Mouse (Mus musculus) hindbrain, embryonic 14.5 days (tissue): ENCODE measurements around the gene Sema4a. TPM values are rescaled to one million over a fixed set of nuclear protein-coding genes. Genes with fewer than 3 reads are reported as not detected.

ENCODE experiments used
- ATAC-seq: fragments of 200-750 bp; cut with Nextera tagmentation; 2 replicates; pipeline ENCODE4 v1.8.0; 2017; ENCODE audit warnings: moderate number of reproducible peaks, mild to moderate bottlenecking, moderate TSS enrichment, moderate library complexity; ENCODE audit not compliant: low FRiP score
- DNase-seq: peaks from one replicate; pipeline ENCODE4 v3.0.0-alpha.2; 2015; ENCODE audit warnings: low spot score
- H3K27ac ChIP-seq: fragments of 300-500 bp; sonication (generic); 2 replicates; pipeline ENCODE4 v1.5.1; 2014; ENCODE audit warnings: mild to moderate bottlenecking, moderate library complexity
- H3K27me3 ChIP-seq: fragments of 300-500 bp; sonication (generic); 2 replicates; pipeline ENCODE4 v1.6.1; 2014; ENCODE audit warnings: mild to moderate bottlenecking, low read length, mixed read lengths; ENCODE audit not compliant: control insufficient read depth, insufficient read depth
- H3K36me3 ChIP-seq: fragments of 300-500 bp; sonication (generic); replicated peaks from 2 replicates; pipeline ENCODE4 v1.6.1; 2014; ENCODE audit not compliant: control insufficient read depth, insufficient read depth
- H3K4me1 ChIP-seq: fragments of 300-500 bp; sonication (generic); replicated peaks from 2 replicates; pipeline ENCODE4 v1.6.1; 2014; ENCODE audit warnings: antibody characterized with exemption, low read length, mixed read lengths; ENCODE audit not compliant: control insufficient read depth, insufficient read depth
- H3K4me2 ChIP-seq: fragments of 300-500 bp; sonication (generic); replicated peaks from 2 replicates; pipeline ENCODE4 v1.6.1; 2014; ENCODE audit warnings: mild to moderate bottlenecking, moderate library complexity
- H3K4me3 ChIP-seq: fragments of 300-500 bp; sonication (generic); replicated peaks from 2 replicates; pipeline ENCODE4 v1.5.1; 2014; ENCODE audit warnings: mild to moderate bottlenecking, low read length
- H3K9ac ChIP-seq: fragments of 300-500 bp; sonication (generic); 2 replicates; pipeline ENCODE4 v1.6.1; 2014
- H3K9me3 ChIP-seq: fragments of 300-500 bp; sonication (generic); 2 replicates; pipeline ENCODE4 v1.6.1; 2016; ENCODE audit warnings: low read length; ENCODE audit not compliant: control insufficient read depth
- WGBS: fragments of 180-500 bp; shearing (Covaris S2); extraction: QIAGEN DNeasy Blood & Tissue Kit; methylation state at CpG from one replicate; pipeline ENCODE4 v1.1.7; 2014; 5-methylcytosine and 5-hydroxymethylcytosine counted together
- polyA plus RNA-seq: library from polyadenylated mRNA; unstranded; fragments of >200 nt; fragmentation: Nextera tagmentation; extraction: Ambion mirVana; gene quantifications from 2 replicates; pipeline ENCODE4 v1.2.1, GENCODE M21; 2014

Gene Sema4a
- 21.5 and 22.9 TPM in 2 replicates for polyA plus RNA-seq

- Histone ChIP-seq H3K36me3 (no peaks in the 10 kb centered on the region), H3K27me3 (no peaks in the 10 kb centered on the region), H3K9ac (no peak within 1 kb of the TSS), H3K9me3 (no peaks in the 10 kb centered on the region), H3K4me1 (peaks cover 22% of the 10 kb centered on the region), H3K4me2 (no peak within 1 kb of the TSS), H3K4me3 (no peak within 1 kb of the TSS), H3K27ac (no peak within 1 kb of the TSS)
- DNase-seq (no peak), ATAC-seq (no peak; the same call in 1 of the 2 replicates)
- WGBS = 42% methylated on average over 12 of the region's 12 CpGs
Measured at GRCm38 (mm10) chr3:88460983-88461696, at the start of gene Sema4a. Gene Sema4a, minus strand, starts transcription at chr3:88461182.

GRCm38 (mm10) chr3:88509692-88510420 is 48.9 kb upstream of the Sema4a start, which contains the start of gene Lmna:
Gene Lmna, minus strand, starts transcription at chr3:88509956.
- under 1% methylated on average over 31 of the region's 31 CpGs for WGBS
- H3K4me2 ChIP-seq = peak within 1 kb of the TSS; percentile 54
- ATAC-seq = peak; percentile 95
- H3K27me3 ChIP-seq = no peaks in the 10 kb centered on the region
- H3K36me3 ChIP-seq = no peaks in the 10 kb centered on the region
- peak; percentile 84 for DNase-seq
- H3K9me3 ChIP-seq = no peaks in the 10 kb centered on the region
- peak within 1 kb of the TSS; percentile 89 for H3K27ac ChIP-seq
- peak within 1 kb of the TSS; percentile 32 for H3K4me3 ChIP-seq
- peaks cover 31% of the 10 kb centered on the region for H3K4me1 ChIP-seq
- peak within 1 kb of the TSS; percentile 32 for H3K9ac ChIP-seq

- Histone ChIP-seq H3K27me3 (no peaks in the 10 kb centered on the region), H3K9me3 (no peaks in the 10 kb centered on the region), H3K4me3 (peak overlapping the region; percentile 32), H3K4me1 (peaks cover 31% of the 10 kb centered on the region), H3K36me3 (no peaks in the 10 kb centered on the region), H3K27ac (peak overlapping the region; percentile 89), H3K9ac (peak overlapping the region; percentile 32), H3K4me2 (peak overlapping the region; percentile 54)
- 68% methylated on average over 3 of the region's 3 CpGs for WGBS
- DNase-seq (no peak), ATAC-seq (no peak)
Measured at GRCm38 (mm10) chr3:88509250-88509649, 48.3 kb upstream of the Sema4a start.

- Histone ChIP-seq H3K4me3 (no peak overlapping the region), H3K36me3 (no peaks in the 10 kb centered on the region), H3K9ac (no peak overlapping the region), H3K4me2 (no peak overlapping the region), H3K4me1 (peaks cover 31% of the 10 kb centered on the region), H3K27me3 (peaks cover 4% of the 10 kb centered on the region), H3K27ac (no peak overlapping the region), H3K9me3 (no peaks in the 10 kb centered on the region)
- DNase-seq = no peak
- no peak for ATAC-seq
- 52% methylated on average over 7 of the region's 7 CpGs for WGBS
Measured at GRCm38 (mm10) chr3:88505765-88506164, 44.8 kb upstream of the Sema4a start.

GRCm38 (mm10) chr3:88505081-88505480 is 44.1 kb upstream of the Sema4a start:
- ATAC-seq (no peak), DNase-seq (no peak)
- Histone ChIP-seq H3K4me3 (no peak overlapping the region), H3K9ac (no peak overlapping the region), H3K4me1 (peaks cover 24% of the 10 kb centered on the region), H3K27me3 (peaks cover 4% of the 10 kb centered on the region), H3K9me3 (no peaks in the 10 kb centered on the region), H3K36me3 (no peaks in the 10 kb centered on the region), H3K27ac (no peak overlapping the region), H3K4me2 (no peak overlapping the region)
- 75% methylated on average over 6 of the region's 6 CpGs for WGBS

GRCm38 (mm10) chr3:88503881-88504746 is 43.1 kb upstream of the Sema4a start:
- peaks cover 14% of the 10 kb centered on the region for H3K4me1 ChIP-seq
- H3K4me2 ChIP-seq = no peak overlapping the region
- H3K9me3 ChIP-seq = no peaks in the 10 kb centered on the region
- H3K9ac ChIP-seq = no peak overlapping the region
- no peak for ATAC-seq
- peaks cover 4% of the 10 kb centered on the region for H3K27me3 ChIP-seq
- H3K4me3 ChIP-seq = no peak overlapping the region
- WGBS = 56% methylated on average over 8 of the region's 8 CpGs
- H3K36me3 ChIP-seq = no peaks in the 10 kb centered on the region
- H3K27ac ChIP-seq = no peak overlapping the region
- no peak for DNase-seq

GRCm38 (mm10) chr3:88503505-88503863 is 42.5 kb upstream of the Sema4a start:
- Histone ChIP-seq H3K4me1 (peaks cover 14% of the 10 kb centered on the region), H3K4me2 (peak overlapping the region; percentile 83), H3K9me3 (no peaks in the 10 kb centered on the region), H3K36me3 (no peaks in the 10 kb centered on the region), H3K4me3 (peak overlapping the region; percentile 57), H3K9ac (peak overlapping the region; percentile 71; the same call in 1 of the 2 replicates), H3K27ac (no peak overlapping the region), H3K27me3 (peaks cover 4% of the 10 kb centered on the region)
- WGBS = 8% methylated on average over 4 of the region's 4 CpGs
- DNase-seq (no peak), ATAC-seq (peak; percentile 12; the same call in 1 of the 2 replicates)

GRCm38 (mm10) chr3:88502641-88503504 is 41.9 kb upstream of the Sema4a start:
- Histone ChIP-seq H3K9ac (peak overlapping the region; percentile 71), H3K4me2 (peak overlapping the region; percentile 83), H3K4me1 (peaks cover 14% of the 10 kb centered on the region), H3K4me3 (peak overlapping the region; percentile 57), H3K9me3 (no peaks in the 10 kb centered on the region), H3K27me3 (peaks cover 4% of the 10 kb centered on the region), H3K27ac (peak overlapping the region; percentile 52), H3K36me3 (no peaks in the 10 kb centered on the region)
- WGBS = under 1% methylated on average over 55 of the region's 55 CpGs
- DNase-seq (peak; percentile 76), ATAC-seq (peak; percentile 90)
